Mouse (Mus musculus) kidney, adult 2 months (tissue): ENCODE data around the gene Mansc1.

Source experiments
- CTCF ChIP-seq: fragments of 200-500 bp; conservative IDR thresholded peaks from 2 replicates; pipeline ENCODE4 v1.5.1; 2011; ENCODE audit warnings: low read depth, mild to moderate bottlenecking, control low read depth, low read length, moderate library complexity, mixed read lengths; ENCODE audit not compliant: insufficient read depth, insufficient read length
- POLR2A ChIP-seq: fragments of 200-500 bp; IDR thresholded peaks from one replicate; pipeline ENCODE4 v1.6.1; 2011; ENCODE audit warnings: low read depth, low read length, control low read depth

GRCm38 (mm10) chr6:134643296-134643695 lies 11.0 kb upstream of the Mansc1 start:
- no peak for TF ChIP-seq POLR2A
- no peak for TF ChIP-seq CTCF
